Mouse (Mus musculus) liver, adult 2 months (tissue): ENCODE measurements around the gene Tbc1d25. TPM values are rescaled to one million over a fixed set of nuclear protein-coding genes. Genes with fewer than 3 reads are reported as not detected.

Experiments
- DNase-seq: peaks from one replicate; pipeline ENCODE4 v3.0.0-alpha.2; 2011; ENCODE audit warnings: low read depth, low spot score; ENCODE audit errors: extremely low read depth
- H3K27ac ChIP-seq: fragments of 200-500 bp; replicated peaks from 2 replicates; pipeline ENCODE4 v1.5.1; 2012; ENCODE audit warnings: low read depth, mild to moderate bottlenecking, control low read depth, inconsistent platforms, low read length; ENCODE audit not compliant: insufficient read depth
- H3K27me3 ChIP-seq: fragments of 200-500 bp; 2 replicates; pipeline ENCODE4 v1.6.1; 2012; ENCODE audit warnings: mild to moderate bottlenecking, moderate library complexity, low read length, inconsistent platforms; ENCODE audit not compliant: control insufficient read depth, insufficient read depth
- H3K36me3 ChIP-seq: fragments of 200-500 bp; 2 replicates; pipeline ENCODE4 v1.6.1; 2012; ENCODE audit warnings: low read length, inconsistent platforms; ENCODE audit not compliant: control insufficient read depth, insufficient read depth
- H3K4me1 ChIP-seq: fragments of 200-500 bp; 2 replicates; pipeline ENCODE4 v1.6.1; 2011; ENCODE audit warnings: low read length; ENCODE audit not compliant: control insufficient read depth, insufficient read depth
- H3K4me3 ChIP-seq: fragments of 200-500 bp; 2 replicates; pipeline ENCODE4 v1.5.1; 2011; ENCODE audit warnings: low read depth, mild to moderate bottlenecking, control low read depth, low read length, moderate library complexity; ENCODE audit not compliant: insufficient read depth
- H3K79me2 ChIP-seq: fragments of 200-500 bp; 2 replicates; pipeline ENCODE4 v1.6.1; 2012; ENCODE audit warnings: inconsistent platforms, mild to moderate bottlenecking, low read length, moderate library complexity; ENCODE audit not compliant: control insufficient read depth, insufficient read depth
- H3K9ac ChIP-seq: fragments of 200-500 bp; 2 replicates; pipeline ENCODE4 v1.6.1; 2012; ENCODE audit warnings: low read depth, mild to moderate bottlenecking, control low read depth, inconsistent platforms, low read length
- CTCF ChIP-seq: fragments of 200-500 bp; IDR thresholded peaks from 2 replicates; pipeline ENCODE4 v1.5.1; 2011; ENCODE audit warnings: low read depth, low read length, control low read depth
- POLR2A ChIP-seq: fragments of 200-500 bp; IDR thresholded peaks from 2 replicates; pipeline ENCODE4 v1.6.1; 2011; ENCODE audit warnings: low read length, control low read depth; ENCODE audit not compliant: insufficient read depth; ENCODE audit errors: extremely low read depth
- WGBS: fragments of 180-500 bp; shearing (Covaris S2); methylation state at CpG from one replicate; pipeline ENCODE4 v1.1.7; 2018; 5-methylcytosine and 5-hydroxymethylcytosine counted together
- polyA plus RNA-seq: library from polyadenylated mRNA; depleted of rRNA; stranded (reverse); fragments of >200 nt; gene quantifications from 2 replicates; pipeline ENCODE4 v1.2.3, GENCODE M21; 2012
- total RNA-seq: library from RNA; depleted of rRNA; stranded (reverse); fragments of >200 nt; gene quantifications from 2 replicates; pipeline ENCODE4 v1.2.3, GENCODE M21; 2014

The Tbc1d25 gene
- total and polyA plus RNA-seq, 2 experiments = 0.92 to 8.9 TPM

DNA sequence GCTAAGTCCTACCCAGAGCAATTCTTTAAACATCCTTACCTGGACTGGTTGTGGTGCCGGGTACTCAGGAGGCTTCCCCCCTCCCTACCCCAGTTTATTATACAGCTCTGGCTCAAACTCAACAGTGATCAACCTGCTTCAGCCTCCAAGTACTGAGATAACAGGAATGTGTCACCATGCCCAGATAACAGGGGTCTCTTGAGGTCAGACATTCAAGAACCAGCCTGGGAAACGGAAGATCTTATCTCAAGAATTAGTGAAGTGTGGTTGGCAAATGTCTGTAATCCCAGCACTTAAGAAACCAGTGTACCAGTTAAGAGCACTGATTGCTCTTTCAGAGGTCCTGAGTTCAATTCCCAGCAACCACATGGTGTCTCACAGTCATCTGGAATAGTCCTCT lies 42.1 kb upstream of the Tbc1d25 start:
- Histone ChIP-seq H3K4me3 (no peak overlapping the region), H3K79me2 (no peaks in the 10 kb centered on the region), H3K9ac (no peak overlapping the region), H3K36me3 (no peaks in the 10 kb centered on the region), H3K27me3 (no peaks in the 10 kb centered on the region), H3K27ac (no peak overlapping the region), H3K4me1 (no peaks in the 10 kb centered on the region)
- no peak for DNase-seq
- TF ChIP-seq POLR2A (no peak), CTCF (no peak)
- 55% methylated on average over 2 of the region's 2 CpGs for WGBS

DNA sequence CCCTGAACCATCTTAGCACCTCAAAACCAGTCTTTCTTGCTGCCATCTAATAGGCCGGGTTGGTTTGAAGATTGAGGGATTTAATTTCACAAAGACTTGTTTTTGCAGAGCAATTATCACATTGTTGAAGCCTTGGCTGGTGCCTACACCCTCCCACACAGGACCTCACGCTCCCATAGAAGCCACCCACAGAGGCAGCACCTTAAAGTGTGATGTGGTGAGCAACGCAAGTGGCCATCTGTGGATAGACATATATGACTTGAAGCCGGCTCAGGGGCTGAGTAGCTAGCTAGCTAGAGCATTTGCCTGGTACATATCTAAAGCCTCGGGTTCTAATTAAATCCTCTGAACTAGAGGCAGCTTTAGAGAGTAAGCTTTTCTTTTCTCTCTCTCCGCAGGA lies 41.4 kb upstream of the Tbc1d25 start:
- H3K79me2 ChIP-seq = no peaks in the 10 kb centered on the region
- no peak for DNase-seq
- H3K9ac ChIP-seq = no peak overlapping the region
- no peak overlapping the region for H3K4me3 ChIP-seq
- 62% methylated on average over 6 of the region's 6 CpGs for WGBS
- H3K36me3 ChIP-seq = no peaks in the 10 kb centered on the region
- H3K27ac ChIP-seq = no peak overlapping the region
- TF ChIP-seq POLR2A (no peak), CTCF (no peak)
- no peaks in the 10 kb centered on the region for H3K4me1 ChIP-seq
- no peaks in the 10 kb centered on the region for H3K27me3 ChIP-seq

DNA sequence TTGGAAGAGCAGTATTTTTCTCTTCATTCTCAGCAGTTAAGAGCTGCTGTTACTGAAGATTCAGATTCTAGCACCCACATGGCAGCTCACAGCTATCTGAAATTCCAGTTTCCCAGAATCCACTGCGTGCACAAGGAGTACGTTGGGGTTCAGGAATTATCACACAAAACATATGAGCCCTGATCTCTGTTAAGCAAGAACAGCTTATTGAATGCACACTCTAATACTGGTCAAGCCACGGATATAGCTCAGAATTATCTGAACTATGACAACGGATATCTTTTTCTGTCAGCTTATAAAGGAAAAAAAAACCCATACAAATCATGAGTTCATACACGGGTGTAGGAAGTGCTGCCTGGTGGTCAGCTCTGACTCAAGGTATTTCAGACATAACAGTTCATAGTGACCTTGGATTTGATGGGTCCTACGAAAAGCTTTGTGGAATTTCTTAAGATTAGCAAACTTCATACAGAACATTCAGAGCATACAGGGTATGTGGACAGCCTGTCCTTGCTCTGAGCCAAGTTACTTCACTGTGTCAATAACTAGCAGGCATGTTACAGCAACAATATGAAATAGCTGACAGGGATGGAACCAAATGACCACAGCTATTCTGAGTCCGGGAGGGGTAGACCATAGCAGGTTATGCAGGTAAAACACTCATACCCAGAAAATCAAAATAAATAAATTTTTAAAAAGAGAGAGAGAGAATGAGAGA lies 35.7 kb upstream of the Tbc1d25 start:
- Histone ChIP-seq H3K27ac (no peak overlapping the region), H3K27me3 (no peaks in the 10 kb centered on the region), H3K79me2 (no peaks in the 10 kb centered on the region), H3K36me3 (no peaks in the 10 kb centered on the region), H3K4me1 (no peaks in the 10 kb centered on the region), H3K4me3 (no peak overlapping the region), H3K9ac (no peak overlapping the region)
- no peak for DNase-seq
- 53% methylated on average over 7 of the region's 7 CpGs for WGBS
- no peak for TF ChIP-seq CTCF
- no peak for TF ChIP-seq POLR2A

DNA sequence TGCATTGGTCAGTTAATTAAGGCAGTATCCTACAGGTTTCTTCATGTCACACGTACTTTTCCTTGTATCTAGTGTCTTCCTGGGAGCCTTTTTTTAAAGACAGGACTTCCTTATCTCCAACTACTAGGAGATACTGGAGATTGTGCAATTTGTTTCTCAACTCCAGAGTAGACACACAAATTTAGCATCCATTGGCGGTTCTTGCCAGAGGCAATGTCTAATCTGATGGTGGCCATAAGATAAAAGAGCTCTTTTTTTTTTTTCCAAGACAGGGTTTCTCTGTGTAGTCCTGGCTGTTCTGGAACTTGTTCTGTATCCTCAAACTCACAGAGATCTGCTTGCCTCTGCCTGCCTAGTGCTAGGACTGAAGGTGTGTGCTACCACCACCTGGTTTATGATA lies 33.7 kb upstream of the Tbc1d25 start:
- WGBS = 23% methylated on average over 2 of the region's 2 CpGs
- Histone ChIP-seq H3K4me1 (no peaks in the 10 kb centered on the region), H3K27me3 (no peaks in the 10 kb centered on the region), H3K36me3 (no peaks in the 10 kb centered on the region), H3K27ac (no peak overlapping the region), H3K9ac (no peak overlapping the region), H3K79me2 (no peaks in the 10 kb centered on the region), H3K4me3 (no peak overlapping the region)
- no peak for TF ChIP-seq POLR2A
- no peak for TF ChIP-seq CTCF
- DNase-seq = no peak

DNA sequence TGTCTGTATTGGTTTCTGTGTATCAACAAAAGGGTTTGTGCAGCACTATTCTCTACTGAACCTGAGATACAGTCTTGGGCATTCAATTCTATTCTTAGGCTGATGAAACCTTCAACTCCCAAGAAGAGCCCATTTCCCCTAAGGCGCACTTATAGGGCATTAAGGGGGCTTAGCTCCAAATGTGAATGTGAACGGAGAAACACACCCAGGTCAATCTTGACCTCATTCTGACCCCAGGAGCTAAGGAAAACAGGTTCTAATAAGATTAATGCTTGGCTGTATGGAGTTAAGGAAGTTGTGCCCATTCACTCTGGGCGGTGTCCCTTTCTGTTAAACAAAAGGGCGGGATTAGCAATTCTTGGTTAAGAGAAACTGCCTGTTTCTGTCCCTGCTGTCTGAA lies 31.2 kb upstream of the Tbc1d25 start:
- DNase-seq = no peak
- no peak overlapping the region for H3K27ac ChIP-seq
- H3K79me2 ChIP-seq = no peaks in the 10 kb centered on the region
- TF ChIP-seq CTCF (no peak), POLR2A (no peak)
- H3K27me3 ChIP-seq = no peaks in the 10 kb centered on the region
- no peaks in the 10 kb centered on the region for H3K4me1 ChIP-seq
- no peak overlapping the region for H3K4me3 ChIP-seq
- no peak overlapping the region for H3K9ac ChIP-seq
- WGBS = 47% methylated on average over 4 of the region's 4 CpGs
- H3K36me3 ChIP-seq = no peaks in the 10 kb centered on the region

DNA sequence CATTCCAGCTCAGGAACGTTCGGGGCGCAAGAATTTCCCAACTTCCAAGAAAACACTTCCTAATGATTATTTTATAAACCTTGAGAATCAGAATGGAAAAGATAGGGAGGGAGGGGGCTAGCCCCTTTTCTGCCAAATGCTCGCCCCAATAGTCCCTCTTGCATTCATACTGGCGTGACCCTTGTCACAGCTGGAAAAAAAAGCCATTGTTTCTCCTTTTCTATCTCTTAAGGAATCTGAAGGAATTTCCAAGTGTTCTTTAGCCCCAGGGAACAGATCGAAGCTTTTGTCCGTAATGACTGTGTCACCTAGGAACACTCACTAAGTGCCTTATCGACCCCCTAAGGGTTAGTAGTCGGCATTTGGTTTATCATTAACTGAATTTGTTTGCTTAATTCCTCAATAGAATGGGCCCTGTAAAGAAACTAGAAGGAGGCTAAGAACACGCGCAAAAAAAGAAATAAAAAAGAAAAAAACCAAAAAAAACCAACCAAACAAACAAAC lies 30.8 kb upstream of the Tbc1d25 start:
- Histone ChIP-seq H3K27ac (peak overlapping the region; percentile 38), H3K4me3 (peak overlapping the region; percentile 93), H3K36me3 (no peaks in the 10 kb centered on the region), H3K27me3 (no peaks in the 10 kb centered on the region), H3K9ac (no peak overlapping the region), H3K4me1 (no peaks in the 10 kb centered on the region), H3K79me2 (no peaks in the 10 kb centered on the region)
- TF ChIP-seq POLR2A (no peak), CTCF (no peak)
- WGBS = under 1% methylated on average over 11 of the region's 11 CpGs
- peak; percentile 51 for DNase-seq
